Mouse (Mus musculus): ENCODE results near the gene Ggps1. TPM values are rescaled to one million over a fixed set of nuclear protein-coding genes. Genes with fewer than 3 reads are reported as not detected.

Gene Ggps1
- polyA plus RNA-seq, 1 experiment from 2014 or later, result 88.6 TPM

DNA sequence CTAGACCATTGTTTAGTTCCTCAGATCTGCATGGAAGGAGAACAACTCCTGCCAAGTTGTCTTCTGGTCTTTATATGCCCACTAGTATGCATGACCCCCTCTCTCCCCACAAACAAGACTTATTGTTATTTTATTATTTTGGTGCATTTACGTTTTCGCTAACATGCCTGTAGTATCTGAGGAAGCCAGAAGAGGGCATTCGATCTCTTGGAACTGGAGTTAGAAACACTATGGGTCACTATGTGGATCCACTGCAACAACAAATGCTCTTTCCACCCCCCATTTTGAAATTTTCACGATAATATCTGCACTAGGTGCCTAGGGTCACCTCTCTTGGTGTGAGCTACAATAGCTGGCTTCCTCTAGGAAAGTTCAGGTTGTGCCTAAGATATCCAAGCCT lies 59.2 kb downstream of the Ggps1 start:
- no peak overlapping the region for H3K27ac ChIP-seq
- H3K27me3 ChIP-seq (ENCODE audit: control insufficient read depth, insufficient read depth, low read length), result no peaks in the 10 kb centered on the region
- H3K9ac ChIP-seq, result no peak overlapping the region
- H3K4me3 ChIP-seq (replicated peaks; ENCODE audit: low read length), result no peak overlapping the region
- no peaks in the 10 kb centered on the region for H3K9me3 ChIP-seq (ENCODE audit: control insufficient read depth, low read length)
- H3K4me1 ChIP-seq (replicated peaks; ENCODE audit: control insufficient read depth, insufficient read depth, low read length), result no peaks in the 10 kb centered on the region
- H3K36me3 ChIP-seq (replicated peaks; ENCODE audit: control insufficient read depth, insufficient read depth), result peaks cover 94% of the 10 kb centered on the region
- H3K4me2 ChIP-seq (replicated peaks), result no peak overlapping the region
- DNase-seq (ENCODE audit: low spot score) (no peak), ATAC-seq (ENCODE audit: low FRiP score) (no peak)
- WGBS, result 88% methylated on average over 4 of the region's 4 CpGs

DNA sequence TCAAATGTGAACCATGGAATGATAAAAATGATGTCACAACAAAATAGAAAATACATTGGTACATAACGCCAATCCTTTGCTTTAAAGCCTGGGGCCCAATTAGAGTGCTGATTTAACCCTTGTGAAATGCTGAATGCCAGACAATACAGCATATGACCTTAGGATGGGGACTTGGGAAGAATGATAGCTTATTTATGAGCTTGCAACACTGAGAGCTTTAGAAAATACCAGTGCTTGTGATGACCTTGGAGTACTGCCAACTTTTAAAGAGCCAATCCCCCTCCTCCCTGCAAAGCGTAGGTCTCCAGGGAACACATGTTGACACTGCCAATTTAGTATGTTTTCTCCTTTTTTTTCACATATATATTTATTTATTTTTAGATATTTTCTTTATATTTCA lies 60.6 kb downstream of the Ggps1 start:
- Histone ChIP-seq H3K4me1 (replicated peaks; ENCODE audit: control insufficient read depth, insufficient read depth, low read length) (no peaks in the 10 kb centered on the region), H3K36me3 (replicated peaks; ENCODE audit: control insufficient read depth, insufficient read depth) (peaks cover 96% of the 10 kb centered on the region), H3K4me2 (replicated peaks) (no peak overlapping the region), H3K9ac (no peak overlapping the region), H3K4me3 (replicated peaks; ENCODE audit: low read length) (no peak overlapping the region), H3K27me3 (ENCODE audit: control insufficient read depth, insufficient read depth, low read length) (no peaks in the 10 kb centered on the region), H3K9me3 (ENCODE audit: control insufficient read depth, low read length) (no peaks in the 10 kb centered on the region), H3K27ac (no peak overlapping the region)
- no peak for ATAC-seq (ENCODE audit: low FRiP score)
- 62% methylated on average over 2 of the region's 2 CpGs for WGBS
- DNase-seq (ENCODE audit: low spot score), result no peak

Other genes with a start within 250 kb of the Ggps1 start
- 15.6 and 17.2 TPM in 2 replicates for gene B3galnt2, start 109.0 kb downstream of the Ggps1 start, polyA plus RNA-seq (2014; fragmentation: Nextera tagmentation; extraction: Ambion mirVana)
- gene Tbce, start 23.9 kb downstream of the Ggps1 start, polyA plus RNA-seq (2014; fragmentation: Nextera tagmentation; extraction: Ambion mirVana), result 108 and 111 TPM in 2 replicates
- gene Arid4b, start 256 bp downstream of the Ggps1 start, polyA plus RNA-seq (2014; fragmentation: Nextera tagmentation; extraction: Ambion mirVana), result 62.6 and 65.8 TPM in 2 replicates

All from hindbrain, embryonic 14.5 days (tissue).